Mouse (Mus musculus) limb, embryonic 12.5 days (tissue): ENCODE measurements at regions not wholly inside any gene's neighbourhood (a gene's known extent, or its start where the extent isn't known, plus 50 kb on each side); places are given as distances from the start of the nearest gene placed in this dataset.

ENCODE experiments used
- ATAC-seq: fragments of 200-750 bp; cut with Nextera tagmentation; 2 replicates; pipeline ENCODE4 v1.8.0; 2017; ENCODE audit warnings: low read depth, moderate TSS enrichment; ENCODE audit not compliant: insufficient number of reproducible peaks, insufficient read depth, low FRiP score, low TSS enrichment
- H3K27ac ChIP-seq: fragments of 300-500 bp; sonication (generic); 2 replicates; pipeline ENCODE4 v1.5.1; 2016; ENCODE audit warnings: mild to moderate bottlenecking, moderate library complexity
- H3K27me3 ChIP-seq: fragments of 300-500 bp; sonication (generic); 2 replicates; pipeline ENCODE4 v1.6.1; 2016; ENCODE audit warnings: mild to moderate bottlenecking, moderate library complexity
- H3K36me3 ChIP-seq: fragments of 300-500 bp; sonication (generic); 2 replicates; pipeline ENCODE4 v1.6.1; 2016; ENCODE audit warnings: mild to moderate bottlenecking, moderate library complexity
- H3K4me1 ChIP-seq: fragments of 300-500 bp; sonication (generic); replicated peaks from 2 replicates; pipeline ENCODE4 v1.6.1; 2016
- H3K4me2 ChIP-seq: fragments of 300-500 bp; sonication (generic); 2 replicates; pipeline ENCODE4 v1.6.1; 2016; ENCODE audit warnings: mild to moderate bottlenecking, moderate library complexity
- H3K4me3 ChIP-seq: fragments of 300-500 bp; sonication (generic); replicated peaks from 2 replicates; pipeline ENCODE4 v1.5.1; 2016; ENCODE audit warnings: mild to moderate bottlenecking
- H3K9ac ChIP-seq: fragments of 300-500 bp; sonication (generic); replicated peaks from 2 replicates; pipeline ENCODE4 v1.6.1; 2016; ENCODE audit warnings: mild to moderate bottlenecking, moderate library complexity
- H3K9me3 ChIP-seq: fragments of 300-500 bp; sonication (generic); 2 replicates; pipeline ENCODE4 v1.6.1; 2016; ENCODE audit warnings: mild to moderate bottlenecking, moderate library complexity
- WGBS: fragments of 180-500 bp; shearing (Covaris S2); methylation state at CpG from one replicate; pipeline ENCODE4 v1.1.7; 2016; 5-methylcytosine and 5-hydroxymethylcytosine counted together

GRCm38 (mm10) chr6:117552006-117552667 lies 288.8 kb upstream of the Zfp637 start:
- Histone ChIP-seq H3K4me1 (0 out of 2 replicates have a peak, but pooled peaks cover 5% of the 10 kb centered on the region), H3K4me3 (no peak overlapping the region), H3K36me3 (no peaks in the 10 kb centered on the region), H3K9me3 (no peaks in the 10 kb centered on the region), H3K4me2 (no peak overlapping the region), H3K9ac (no peak overlapping the region), H3K27ac (no peak overlapping the region), H3K27me3 (no peaks in the 10 kb centered on the region)
- ATAC-seq, result no peak
- 26% methylated on average over 6 of the region's 6 CpGs for WGBS

- ATAC-seq, result no peak
- peaks cover 4% of the 10 kb centered on the region; the same call in 1 of the 2 replicates for H3K4me1 ChIP-seq
- no peaks in the 10 kb centered on the region for H3K27me3 ChIP-seq
- H3K36me3 ChIP-seq, result no peaks in the 10 kb centered on the region
- H3K4me3 ChIP-seq, result no peak overlapping the region
- WGBS, result 96% methylated on average over 6 of the region's 6 CpGs
- no peak overlapping the region for H3K27ac ChIP-seq
- no peaks in the 10 kb centered on the region for H3K9me3 ChIP-seq
- no peak overlapping the region for H3K4me2 ChIP-seq
- H3K9ac ChIP-seq, result no peak overlapping the region
Observed at GRCm38 (mm10) chr6:117563159-117563558, 277.8 kb upstream of the Zfp637 start.

DNA sequence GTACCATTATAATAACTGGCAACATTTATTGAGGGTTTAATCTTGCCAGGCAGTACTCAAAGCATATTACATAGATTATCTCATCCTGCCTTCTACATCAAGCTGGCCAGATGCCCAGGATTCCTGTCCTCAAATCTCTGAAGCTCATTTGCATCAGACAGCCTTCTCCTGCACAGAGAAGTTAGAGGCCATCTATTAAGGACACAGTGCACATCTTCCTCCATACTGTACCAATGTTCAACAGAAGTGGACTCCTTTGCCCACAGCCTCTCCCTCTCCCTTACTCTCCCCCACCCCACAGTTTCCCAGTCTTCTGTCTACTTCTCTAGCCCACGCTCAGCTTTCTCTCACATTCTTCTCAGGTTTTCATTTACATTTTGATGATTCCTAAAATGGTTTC lies 277.3 kb upstream of the Zfp637 start:
- H3K4me2 ChIP-seq, result no peak overlapping the region
- H3K4me3 ChIP-seq, result no peak overlapping the region
- H3K9me3 ChIP-seq, result no peaks in the 10 kb centered on the region
- no peak overlapping the region for H3K9ac ChIP-seq
- ATAC-seq, result no peak
- no peaks in the 10 kb centered on the region for H3K36me3 ChIP-seq
- H3K27ac ChIP-seq, result no peak overlapping the region
- H3K27me3 ChIP-seq, result no peaks in the 10 kb centered on the region
- WGBS, result 81% methylated on average over 1 of the region's 1 CpGs
- peaks cover 4% of the 10 kb centered on the region; the same call in 1 of the 2 replicates for H3K4me1 ChIP-seq

DNA sequence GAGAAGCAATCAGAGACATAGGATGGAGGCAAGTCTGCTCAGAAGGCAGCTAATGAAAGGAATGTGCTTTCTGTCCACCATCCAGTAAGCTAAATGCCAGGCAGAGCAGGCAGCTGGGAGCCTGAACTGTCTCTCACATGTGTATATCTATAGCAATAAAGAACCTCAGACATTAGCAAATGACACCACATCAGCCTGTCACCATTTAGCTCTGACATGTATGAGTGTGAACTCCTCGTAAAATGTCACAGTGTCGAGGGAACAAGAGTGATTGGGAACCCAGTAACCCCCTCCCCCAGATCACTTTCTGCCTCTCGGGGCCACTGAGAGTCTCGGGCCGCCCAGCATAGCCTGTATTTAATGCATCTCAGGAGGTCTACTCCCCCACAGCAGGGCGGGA lies 274.2 kb upstream of the Zfp637 start:
- ATAC-seq, result no peak
- Histone ChIP-seq H3K36me3 (no peaks in the 10 kb centered on the region), H3K27ac (no peak overlapping the region), H3K4me3 (no peak overlapping the region), H3K4me1 (peaks cover 18% of the 10 kb centered on the region), H3K9me3 (no peaks in the 10 kb centered on the region), H3K9ac (no peak overlapping the region), H3K4me2 (no peak overlapping the region), H3K27me3 (no peaks in the 10 kb centered on the region)
- 35% methylated on average over 6 of the region's 6 CpGs for WGBS

DNA sequence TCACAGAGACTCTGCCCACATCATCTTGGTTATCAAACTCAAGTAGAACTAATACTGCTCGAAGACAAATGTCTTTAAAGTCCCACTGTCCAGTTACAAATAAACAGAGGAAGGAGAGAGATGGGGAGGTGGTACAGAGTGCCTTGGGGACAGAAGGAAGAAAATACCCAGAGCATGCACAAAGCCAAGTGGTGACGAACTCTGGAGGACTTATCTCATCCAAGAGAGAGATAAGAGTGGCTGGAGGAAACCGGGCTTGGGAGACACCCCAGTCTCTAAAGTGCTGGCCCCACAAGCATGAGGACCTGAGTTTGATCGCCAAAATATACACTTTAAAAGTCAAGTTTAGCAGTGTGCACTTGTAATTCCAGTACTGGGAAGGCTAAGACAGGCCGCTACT lies 273.3 kb upstream of the Zfp637 start:
- Histone ChIP-seq H3K9me3 (no peaks in the 10 kb centered on the region), H3K27ac (no peak overlapping the region), H3K36me3 (no peaks in the 10 kb centered on the region), H3K27me3 (no peaks in the 10 kb centered on the region), H3K4me1 (peaks cover 18% of the 10 kb centered on the region), H3K4me2 (no peak overlapping the region), H3K4me3 (no peak overlapping the region), H3K9ac (no peak overlapping the region)
- WGBS, result 86% methylated on average over 5 of the region's 5 CpGs
- ATAC-seq, result no peak

DNA sequence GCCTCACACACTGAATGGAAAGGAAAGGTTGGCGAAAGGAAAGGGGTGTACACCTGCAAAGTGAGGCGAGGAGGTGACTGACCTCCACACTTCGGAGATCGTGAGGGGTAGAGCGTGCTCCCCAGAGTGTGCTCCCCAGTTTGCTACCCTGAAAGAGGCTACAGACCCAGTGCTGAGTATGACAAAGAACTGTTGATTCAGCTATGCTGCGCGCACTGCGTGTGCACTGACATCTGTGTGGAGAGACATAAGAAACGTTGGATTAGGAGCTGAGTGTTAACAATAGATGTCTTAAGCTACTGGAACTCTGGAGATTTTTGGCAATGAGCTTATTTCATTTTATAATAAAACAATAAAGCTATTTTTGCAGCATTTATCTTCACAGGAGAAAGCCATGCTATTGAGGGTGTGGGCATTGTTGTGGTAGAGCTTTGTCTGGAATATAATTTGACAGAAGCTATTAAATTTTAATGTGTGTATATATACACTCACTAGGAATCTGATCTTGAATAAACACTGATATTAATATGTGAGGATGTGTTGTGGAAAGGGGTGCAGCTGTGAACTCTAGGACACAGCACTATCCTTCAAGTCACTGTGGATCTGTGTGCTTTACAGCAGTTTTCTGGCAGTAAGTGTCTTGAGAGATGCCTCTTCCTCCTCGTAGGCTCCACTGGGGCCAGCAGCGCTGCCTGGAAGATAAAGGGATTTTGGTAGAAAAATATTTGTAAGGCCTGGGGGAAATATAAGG lies 271.2 kb upstream of the Zfp637 start:
- peaks cover 18% of the 10 kb centered on the region for H3K4me1 ChIP-seq
- H3K9ac ChIP-seq, result no peak overlapping the region
- H3K4me2 ChIP-seq, result no peak overlapping the region
- H3K36me3 ChIP-seq, result no peaks in the 10 kb centered on the region
- no peaks in the 10 kb centered on the region for H3K27me3 ChIP-seq
- WGBS, result 86% methylated on average over 11 of the region's 11 CpGs
- no peak overlapping the region for H3K27ac ChIP-seq
- no peak for ATAC-seq
- no peaks in the 10 kb centered on the region for H3K9me3 ChIP-seq
- H3K4me3 ChIP-seq, result no peak overlapping the region

GRCm38 (mm10) chr6:117570346-117570745 lies 270.6 kb upstream of the Zfp637 start:
- Histone ChIP-seq H3K9me3 (no peaks in the 10 kb centered on the region), H3K27ac (no peak overlapping the region), H3K4me2 (no peak overlapping the region), H3K36me3 (no peaks in the 10 kb centered on the region), H3K27me3 (no peaks in the 10 kb centered on the region), H3K4me3 (no peak overlapping the region), H3K4me1 (peaks cover 18% of the 10 kb centered on the region), H3K9ac (no peak overlapping the region)
- WGBS, result 73% methylated on average over 7 of the region's 7 CpGs
- no peak for ATAC-seq

GRCm38 (mm10) chr6:117570791-117571190 lies 270.2 kb upstream of the Zfp637 start:
- no peak for ATAC-seq
- H3K9ac ChIP-seq, result no peak overlapping the region
- whole genome bisulfite sequencing, result 80% methylated on average over 4 of the region's 4 CpGs
- peaks cover 18% of the 10 kb centered on the region for H3K4me1 ChIP-seq
- H3K36me3 ChIP-seq, result no peaks in the 10 kb centered on the region
- H3K27ac ChIP-seq, result peak overlapping the region; percentile 60; the same call in 1 of the 2 replicates
- no peaks in the 10 kb centered on the region for H3K27me3 ChIP-seq
- H3K4me3 ChIP-seq, result no peak overlapping the region
- no peak overlapping the region for H3K4me2 ChIP-seq
- no peaks in the 10 kb centered on the region for H3K9me3 ChIP-seq

- Histone ChIP-seq H3K4me2 (no peak overlapping the region), H3K9me3 (no peaks in the 10 kb centered on the region), H3K4me3 (no peak overlapping the region), H3K36me3 (no peaks in the 10 kb centered on the region), H3K27me3 (no peaks in the 10 kb centered on the region), H3K9ac (no peak overlapping the region), H3K27ac (no peak overlapping the region), H3K4me1 (peaks cover 14% of the 10 kb centered on the region)
- WGBS, result 82% methylated on average over 14 of the region's 14 CpGs
- no peak for ATAC-seq
Observed at GRCm38 (mm10) chr6:117572006-117572405, 269.0 kb upstream of the Zfp637 start.

DNA sequence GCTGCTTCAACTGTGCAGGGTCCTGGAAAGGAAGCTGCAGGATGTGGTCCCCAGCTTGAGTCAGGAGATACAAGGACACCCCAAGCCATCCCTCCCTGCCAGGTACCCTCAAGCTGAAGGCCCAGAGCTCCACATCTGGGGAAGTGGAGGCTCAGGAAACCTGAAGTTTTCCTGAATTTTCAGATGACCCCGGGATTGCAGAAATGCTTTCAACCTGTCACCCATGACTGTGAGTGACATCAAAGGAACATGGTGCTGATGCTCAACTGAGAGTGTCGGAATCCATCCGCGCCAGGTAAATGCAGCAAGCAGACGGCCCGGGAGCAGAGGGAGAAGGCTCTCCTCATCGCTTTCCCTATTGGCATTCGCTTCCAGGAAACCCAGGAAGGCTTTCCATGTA lies 267.6 kb upstream of the Zfp637 start:
- WGBS, result 89% methylated on average over 8 of the region's 8 CpGs

DNA sequence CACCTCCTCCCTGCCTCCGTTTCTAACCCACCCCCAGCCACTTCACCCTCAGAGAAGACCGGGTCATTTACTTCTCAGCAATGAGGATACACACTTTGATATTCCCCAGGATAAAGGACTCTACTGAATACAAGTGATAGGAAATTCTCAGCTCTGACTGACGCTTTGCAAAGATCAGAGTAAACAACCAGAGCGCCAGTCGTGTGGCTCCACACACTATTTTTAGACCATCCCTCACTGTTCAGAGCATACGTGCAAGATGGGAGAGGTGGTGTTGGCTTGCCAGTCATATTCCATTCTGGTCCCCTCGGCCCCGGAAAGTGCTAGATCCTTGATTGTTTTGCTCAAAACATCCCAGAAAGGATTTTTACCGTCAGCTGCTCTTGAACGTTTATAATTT lies 266.8 kb upstream of the Zfp637 start:
- no peak overlapping the region for H3K4me3 ChIP-seq
- H3K27me3 ChIP-seq, result no peaks in the 10 kb centered on the region
- peaks cover 13% of the 10 kb centered on the region for H3K4me1 ChIP-seq
- WGBS, result 83% methylated on average over 10 of the region's 10 CpGs
- no peak overlapping the region for H3K27ac ChIP-seq
- H3K4me2 ChIP-seq, result no peak overlapping the region
- ATAC-seq, result no peak
- no peak overlapping the region for H3K9ac ChIP-seq
- no peaks in the 10 kb centered on the region for H3K9me3 ChIP-seq
- H3K36me3 ChIP-seq, result no peaks in the 10 kb centered on the region

More for the DNA sequence above, 267.6 kb upstream of the Zfp637 start:
- H3K4me3 ChIP-seq, result no peak overlapping the region
- peaks cover 13% of the 10 kb centered on the region for H3K4me1 ChIP-seq
- no peaks in the 10 kb centered on the region for H3K36me3 ChIP-seq
- no peaks in the 10 kb centered on the region for H3K27me3 ChIP-seq
- no peak overlapping the region for H3K27ac ChIP-seq
- H3K9ac ChIP-seq, result no peak overlapping the region
- no peak for ATAC-seq
- H3K4me2 ChIP-seq, result no peak overlapping the region
- no peaks in the 10 kb centered on the region for H3K9me3 ChIP-seq
